Mouse (Mus musculus) cerebellum, postnatal 4 days (tissue): Measurements from ENCODE around the gene Rnf215.
A peak's percentile ranks its signal among the peaks of the same experiment; 100 is the strongest.
"Not testable (repeated sequence)": the region's sequence is repeated elsewhere in the genome, so short reads cannot be mapped to it uniquely, and the experiment has no call there.

Source experiments
- DNase-seq, 2 experiments: peaks; one replicate each; pipeline ENCODE4 v3.0.0; 2022; ENCODE audit warnings: low spot score in 2 of 2, mixed read lengths in 1 of 2

Rnf215 gene

GRCm38 (mm10) chr11:4113496-4113895 lies 21.5 kb upstream of the Rnf215 start:
- no peak for DNase-seq

DNA sequence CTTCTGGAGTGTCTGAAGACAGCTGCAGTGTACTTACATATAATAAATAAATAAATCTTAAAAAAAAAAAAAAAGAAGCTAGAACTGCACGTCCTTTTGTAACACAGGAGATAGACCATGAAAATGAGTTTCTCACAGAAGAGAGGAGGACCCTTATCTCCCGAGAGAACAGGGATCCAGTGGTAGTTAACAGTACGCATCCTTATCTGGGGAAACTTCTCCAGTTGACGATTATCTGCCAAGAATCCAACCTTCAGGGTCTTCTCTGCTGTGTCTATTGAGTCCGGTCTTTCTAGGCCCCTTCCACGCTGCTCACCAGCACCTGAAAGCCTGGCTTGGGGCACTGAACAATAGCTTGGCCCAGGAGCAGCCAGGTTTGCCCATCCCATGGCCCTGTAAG lies 21.0 kb upstream of the Rnf215 start:
- DNase-seq = no peak

- DNase-seq = not testable (repeated sequence)
Measured at GRCm38 (mm10) chr11:4114541-4114940, 20.5 kb upstream of the Rnf215 start.

- DNase-seq = no peak
Measured at GRCm38 (mm10) chr11:4115407-4115806, 19.6 kb upstream of the Rnf215 start.

DNA sequence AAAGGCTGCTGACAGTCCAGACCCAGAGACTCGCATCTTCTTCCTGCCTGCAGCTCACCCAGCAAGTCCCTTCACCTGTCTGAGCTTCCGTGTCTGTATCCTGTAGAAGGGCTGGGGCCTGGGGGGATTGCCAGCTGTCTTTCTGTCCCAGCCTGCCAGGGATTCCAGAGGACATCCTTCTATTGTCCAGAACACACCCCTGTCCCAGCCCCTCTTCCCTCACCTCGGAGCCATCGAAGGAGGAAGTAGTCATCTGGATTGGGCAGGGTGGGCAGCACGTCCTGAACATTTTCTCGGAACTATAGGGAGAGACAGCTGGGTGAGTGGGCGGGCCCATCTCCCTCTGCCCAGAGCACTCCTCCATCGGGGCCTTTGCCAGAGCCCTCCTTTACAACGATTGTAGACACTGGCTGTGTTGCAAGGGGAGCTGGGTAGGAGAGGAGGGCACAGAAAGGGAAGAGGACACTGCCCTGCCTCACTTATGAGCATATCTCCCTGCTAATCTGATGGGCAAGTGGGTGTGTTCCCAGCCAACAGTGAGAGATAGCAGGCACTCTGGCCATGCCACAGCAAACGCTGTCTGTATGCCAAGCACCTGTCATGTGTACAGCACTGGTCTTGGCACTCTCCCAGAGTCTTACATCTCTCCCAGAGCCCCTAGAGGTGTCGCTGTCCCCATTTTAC lies 18.4 kb upstream of the Rnf215 start:
- no peak for DNase-seq

DNA sequence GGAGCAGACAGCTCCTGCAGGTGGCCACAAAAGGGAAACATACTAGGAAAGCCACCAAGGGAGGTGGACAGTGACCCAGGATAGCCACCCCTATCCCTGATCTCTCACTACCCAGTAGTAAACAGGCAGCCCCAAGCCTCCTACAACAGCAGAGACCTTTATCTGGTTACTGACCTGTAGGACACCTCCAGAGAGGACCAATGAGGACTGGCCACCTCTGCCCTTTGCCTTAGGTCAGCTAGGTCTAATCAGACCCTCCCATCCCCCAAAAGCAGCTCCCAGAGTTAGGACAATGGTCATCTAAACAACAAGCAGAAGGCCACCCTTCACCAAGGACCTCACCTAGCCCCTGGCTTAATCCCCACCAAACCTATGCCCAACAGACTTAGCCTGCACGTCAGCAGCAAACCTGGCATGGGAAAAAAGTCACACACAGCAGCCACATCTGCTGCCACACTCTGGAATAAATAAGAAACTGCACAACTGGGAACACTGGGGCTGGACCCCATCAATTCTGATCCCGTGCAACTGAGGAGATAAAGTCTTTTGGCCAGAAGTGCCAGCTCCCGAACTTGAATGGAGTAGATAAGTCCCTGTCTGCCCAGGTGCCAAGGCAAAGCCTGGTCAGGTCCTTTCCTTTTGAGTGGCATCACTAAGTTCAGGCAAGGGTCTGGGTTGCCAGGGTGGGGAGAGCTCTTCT lies 17.5 kb upstream of the Rnf215 start:
- no peak for DNase-seq

- DNase-seq = peak; percentile 38 to 68
Measured at GRCm38 (mm10) chr11:4118081-4118921, 16.7 kb upstream of the Rnf215 start.

DNA sequence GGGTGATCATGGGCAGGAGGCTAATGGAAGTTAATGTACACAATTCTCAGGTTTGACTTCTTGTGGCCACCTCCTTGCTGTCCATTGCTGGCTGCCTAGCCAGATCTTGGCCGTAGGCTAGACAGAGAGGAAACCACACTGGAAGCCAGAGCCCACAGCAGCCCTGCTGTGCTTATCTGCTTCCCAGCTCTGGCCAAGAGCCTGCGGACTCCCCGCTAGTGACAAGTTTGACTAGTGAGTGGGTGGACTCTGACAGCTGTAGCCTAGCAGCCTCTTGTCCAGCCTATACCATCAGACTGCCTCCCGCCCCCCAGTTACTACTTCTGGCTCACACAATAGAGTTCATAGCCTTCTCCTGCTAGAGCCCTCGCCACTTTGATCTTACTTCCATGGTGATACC lies 15.4 kb upstream of the Rnf215 start:
- DNase-seq = no peak

DNA sequence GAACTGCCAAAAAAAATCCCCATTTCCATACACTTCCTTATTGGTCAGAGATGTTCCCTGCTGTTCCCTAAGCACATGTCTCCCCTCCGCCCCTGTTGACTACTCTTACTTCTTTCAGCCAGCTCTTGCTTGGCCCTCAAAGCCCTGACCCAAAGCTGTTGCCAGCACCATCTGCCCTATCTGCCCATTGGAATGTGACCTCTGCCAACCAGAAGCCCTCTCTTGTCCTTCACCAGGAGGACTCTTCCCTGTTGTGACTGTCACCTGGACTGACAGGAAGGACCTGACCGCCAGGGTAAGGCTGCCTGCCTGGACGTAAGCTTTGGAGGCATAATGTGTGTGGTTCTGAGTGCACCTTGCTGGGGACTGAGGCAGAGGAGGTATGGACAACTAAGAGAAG lies 13.3 kb upstream of the Rnf215 start:
- no peak for DNase-seq

- no peak for DNase-seq
Measured at GRCm38 (mm10) chr11:4122226-4122625, 12.8 kb upstream of the Rnf215 start.

DNA sequence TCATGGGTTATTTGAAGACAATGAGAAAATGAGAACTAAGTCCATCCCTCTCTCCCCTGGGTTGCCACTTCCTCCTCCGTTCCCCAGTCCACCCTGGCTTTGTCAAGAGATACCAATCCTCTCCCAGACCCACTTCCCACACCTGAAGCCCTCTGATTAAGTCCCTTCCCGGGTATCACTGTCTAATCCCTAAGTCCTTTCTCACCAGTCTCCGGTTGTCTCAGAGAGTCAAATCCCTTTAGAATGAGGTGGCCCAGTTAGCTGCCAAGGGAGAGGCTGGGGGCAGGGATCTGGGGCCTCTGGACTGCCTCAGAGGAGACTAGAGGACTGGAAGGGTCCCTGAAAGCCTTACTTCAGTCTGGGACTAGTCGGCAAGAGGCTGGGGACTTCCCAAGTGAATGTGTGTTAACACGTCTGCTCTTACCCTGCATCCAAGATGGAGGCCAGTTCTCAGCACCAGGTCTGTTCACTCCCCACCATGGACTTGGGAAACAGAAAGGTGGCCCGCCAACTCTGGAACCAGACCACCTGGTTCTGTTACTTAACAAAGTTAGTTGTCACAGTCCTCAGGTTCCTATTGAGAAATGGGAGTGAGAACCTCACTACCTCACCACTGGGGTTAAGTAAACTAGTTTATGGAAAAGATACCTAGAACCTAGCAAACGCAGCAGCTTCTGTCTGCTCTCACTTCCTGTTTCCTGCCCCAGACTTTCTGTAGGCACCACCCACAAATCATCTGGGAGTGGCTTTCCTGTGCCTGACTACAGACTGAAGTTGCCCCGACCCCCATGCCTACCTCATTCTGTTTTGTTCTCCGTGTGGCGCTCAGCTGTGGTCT lies 12.0 kb upstream of the Rnf215 start, which contains the start of gene Sec14l2:
Gene Sec14l2, minus strand, starts transcription at position 674 of the 838 bp plus-strand sequence.
- DNase-seq = no peak

- no peak for DNase-seq
Measured at GRCm38 (mm10) chr11:4123922-4124321, 11.1 kb upstream of the Rnf215 start.

GRCm38 (mm10) chr11:4127059-4127458 lies 7.9 kb upstream of the Rnf215 start:
- no peak for DNase-seq

- DNase-seq = not testable (repeated sequence)
Measured at GRCm38 (mm10) chr11:4128461-4128860, 6.5 kb upstream of the Rnf215 start.

- DNase-seq = no peak
Measured at GRCm38 (mm10) chr11:4133450-4133849, 1.6 kb upstream of the Rnf215 start.

- DNase-seq = no peak
Measured at GRCm38 (mm10) chr11:4134400-4134799, 602 bp upstream of the Rnf215 start.

GRCm38 (mm10) chr11:4138964-4139363 lies 4.0 kb downstream of the Rnf215 start:
- no peak for DNase-seq

DNA sequence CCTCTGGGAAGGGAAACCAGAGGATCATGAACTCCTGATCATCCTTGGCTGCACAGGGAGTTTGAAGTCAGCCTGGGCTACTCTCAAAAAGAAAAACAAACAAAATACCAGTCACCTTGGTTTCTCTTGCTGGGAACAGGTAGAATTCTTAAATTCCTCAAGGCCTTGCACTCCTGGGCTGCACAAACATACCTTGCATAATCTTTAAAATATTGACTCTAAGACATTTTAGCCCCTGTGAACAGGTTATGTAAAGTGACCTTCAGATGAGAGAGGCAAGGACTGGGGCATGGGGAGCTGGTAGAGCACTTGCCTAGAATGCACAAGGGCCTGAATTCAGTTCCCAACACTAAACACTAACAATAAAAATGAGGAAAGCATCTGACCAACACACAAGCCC lies 6.5 kb downstream of the Rnf215 start:
- no peak for DNase-seq

GRCm38 (mm10) chr11:4142352-4142751 lies 7.3 kb downstream of the Rnf215 start:
- DNase-seq = no peak

DNA sequence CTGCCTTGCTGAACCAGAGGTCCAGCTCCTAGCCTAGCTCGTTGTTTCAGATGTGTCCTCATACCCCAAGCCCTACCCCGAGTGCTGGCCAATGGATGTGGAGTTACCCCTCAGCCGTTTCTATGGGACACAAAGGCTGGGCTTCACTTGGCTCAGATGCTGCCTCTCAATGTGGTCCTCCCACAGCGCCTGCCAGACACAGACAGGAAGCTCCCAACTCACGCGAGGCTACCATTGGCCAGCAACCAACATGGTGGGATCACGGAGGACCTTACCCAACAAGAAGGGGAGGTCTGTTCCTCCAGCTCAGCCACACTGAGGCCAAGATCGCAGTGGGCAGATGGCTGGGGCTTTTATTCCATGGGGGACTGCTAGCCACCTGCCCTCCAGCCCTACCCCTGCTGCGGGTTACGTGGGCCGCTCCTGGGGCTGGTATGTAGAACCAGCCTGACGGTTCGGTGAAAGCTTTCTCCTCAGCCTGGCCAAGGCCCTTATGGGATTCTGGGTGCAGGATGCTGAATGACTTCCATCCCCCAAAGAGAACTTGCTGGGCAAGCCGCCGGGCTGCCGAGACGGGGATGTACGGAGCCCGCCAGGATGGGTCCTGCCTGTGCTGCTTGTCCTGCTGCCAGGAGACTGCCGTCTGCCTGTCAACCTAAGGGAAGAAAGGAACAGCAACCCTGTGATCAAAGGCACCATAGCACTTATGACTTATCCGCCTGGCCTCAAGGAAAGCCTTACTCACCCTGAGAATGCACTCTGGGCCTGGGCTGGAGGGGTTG lies 8.5 kb downstream of the Rnf215 start:
- peak in 1 of 2 experiments; percentile 68 for DNase-seq

- DNase-seq = no peak
Measured at GRCm38 (mm10) chr11:4146381-4146780, 11.4 kb downstream of the Rnf215 start.
